Mouse (Mus musculus): ENCODE results near the gene Tbx4. TPM values are rescaled to one million over a fixed set of nuclear protein-coding genes. Genes with fewer than 3 reads are reported as not detected.

Gene Tbx4
- polyA plus RNA-seq, 2 experiments: 15.5 to 37.5 TPM

- DNase-seq (ENCODE audit: low spot score): no peak
- Histone ChIP-seq H3K9ac (ENCODE audit: low read depth, low read length, severe bottlenecking) (no peak overlapping the region), H3K36me3 (ENCODE audit: control insufficient read depth, insufficient read depth, low read length) (no peaks in the 10 kb centered on the region), H3K4me1 (ENCODE audit: control insufficient read depth, insufficient read depth, low read length) (peaks cover 3% of the 10 kb centered on the region; the same call in 1 of the 2 replicates), H3K9me3 (ENCODE audit: control insufficient read depth, low read length) (no peaks in the 10 kb centered on the region), H3K27me3 (ENCODE audit: control insufficient read depth, insufficient read depth, low read length) (no peaks in the 10 kb centered on the region), H3K27ac (replicated peaks; ENCODE audit: low read depth, low read length) (no peak overlapping the region), H3K4me2 (replicated peaks; ENCODE audit: low read depth, low read length, severe bottlenecking) (no peak overlapping the region), H3K4me3 (replicated peaks; ENCODE audit: low read length) (no peak overlapping the region)
- 78% methylated on average over 10 of the region's 10 CpGs for WGBS
- TF ChIP-seq POLR2A (IDR thresholded peaks at IDR 0.05; ENCODE audit: borderline replicate concordance, extremely low read depth, insufficient read depth, insufficient read length): no peak
- ATAC-seq (ENCODE audit: low FRiP score, low read depth): no peak
Observed at GRCm38 (mm10) chr11:85948765-85949164, 62.5 kb downstream of the Tbx4 start.

- WGBS: 78% methylated on average over 2 of the region's 2 CpGs
- ATAC-seq (ENCODE audit: low FRiP score, low read depth): no peak
- H3K27me3 ChIP-seq (ENCODE audit: control insufficient read depth, insufficient read depth, low read length): no peaks in the 10 kb centered on the region
Observed at GRCm38 (mm10) chr11:85949749-85950148, 63.5 kb downstream of the Tbx4 start.

GRCm38 (mm10) chr11:85952538-85952937 lies 66.3 kb downstream of the Tbx4 start:
- DNase-seq (ENCODE audit: low spot score) (no peak), ATAC-seq (ENCODE audit: low FRiP score, low read depth) (no peak)
- 88% methylated on average over 4 of the region's 4 CpGs for WGBS
- Histone ChIP-seq H3K4me2 (replicated peaks; ENCODE audit: low read depth, low read length, severe bottlenecking) (no peak overlapping the region), H3K4me1 (ENCODE audit: control insufficient read depth, insufficient read depth, low read length) (peaks cover 6% of the 10 kb centered on the region), H3K36me3 (ENCODE audit: control insufficient read depth, insufficient read depth, low read length) (no peaks in the 10 kb centered on the region), H3K9me3 (ENCODE audit: control insufficient read depth, low read length) (no peaks in the 10 kb centered on the region), H3K4me3 (replicated peaks; ENCODE audit: low read length) (no peak overlapping the region), H3K27me3 (ENCODE audit: control insufficient read depth, insufficient read depth, low read length) (no peaks in the 10 kb centered on the region), H3K27ac (replicated peaks; ENCODE audit: low read depth, low read length) (no peak overlapping the region), H3K9ac (ENCODE audit: low read depth, low read length, severe bottlenecking) (no peak overlapping the region)
- no peak for TF ChIP-seq POLR2A (IDR thresholded peaks at IDR 0.05; ENCODE audit: borderline replicate concordance, extremely low read depth, insufficient read depth, insufficient read length)

More at GRCm38 (mm10) chr11:85949749-85950148, 63.5 kb downstream of the Tbx4 start:
- peaks cover 3% of the 10 kb centered on the region for H3K4me1 ChIP-seq (ENCODE audit: control insufficient read depth, insufficient read depth, low read length)
- H3K27ac ChIP-seq (replicated peaks; ENCODE audit: low read depth, low read length): no peak overlapping the region
- H3K9ac ChIP-seq (ENCODE audit: low read depth, low read length, severe bottlenecking): no peak overlapping the region
- TF ChIP-seq POLR2A (IDR thresholded peaks at IDR 0.05; ENCODE audit: borderline replicate concordance, extremely low read depth, insufficient read depth, insufficient read length): no peak
- no peaks in the 10 kb centered on the region for H3K9me3 ChIP-seq (ENCODE audit: control insufficient read depth, low read length)
- no peak for DNase-seq (ENCODE audit: low spot score)
- no peak overlapping the region for H3K4me3 ChIP-seq (replicated peaks; ENCODE audit: low read length)
- H3K4me2 ChIP-seq (replicated peaks; ENCODE audit: low read depth, low read length, severe bottlenecking): no peak overlapping the region
- no peaks in the 10 kb centered on the region for H3K36me3 ChIP-seq (ENCODE audit: control insufficient read depth, insufficient read depth, low read length)

GRCm38 (mm10) chr11:85955611-85956010 lies 69.4 kb downstream of the Tbx4 start:
- DNase-seq (ENCODE audit: low spot score) (no peak), ATAC-seq (ENCODE audit: low FRiP score, low read depth) (no peak)
- 53% methylated on average over 12 of the region's 12 CpGs for WGBS
- Histone ChIP-seq H3K4me3 (replicated peaks; ENCODE audit: low read length) (no peak overlapping the region), H3K27ac (replicated peaks; ENCODE audit: low read depth, low read length) (0 out of 2 replicates have a peak overlapping the region, but pooled peaks have one; percentile 9), H3K4me2 (replicated peaks; ENCODE audit: low read depth, low read length, severe bottlenecking) (no peak overlapping the region), H3K4me1 (ENCODE audit: control insufficient read depth, insufficient read depth, low read length) (peaks cover 10% of the 10 kb centered on the region), H3K27me3 (ENCODE audit: control insufficient read depth, insufficient read depth, low read length) (no peaks in the 10 kb centered on the region), H3K9me3 (ENCODE audit: control insufficient read depth, low read length) (no peaks in the 10 kb centered on the region), H3K9ac (ENCODE audit: low read depth, low read length, severe bottlenecking) (no peak overlapping the region), H3K36me3 (ENCODE audit: control insufficient read depth, insufficient read depth, low read length) (no peaks in the 10 kb centered on the region)
- no peak for TF ChIP-seq POLR2A (IDR thresholded peaks at IDR 0.05; ENCODE audit: borderline replicate concordance, extremely low read depth, insufficient read depth, insufficient read length)

GRCm38 (mm10) chr11:85956422-85956821 lies 70.2 kb downstream of the Tbx4 start:
- H3K27ac ChIP-seq (replicated peaks; ENCODE audit: low read depth, low read length): 0 out of 2 replicates have a peak overlapping the region, but pooled peaks have one; percentile 9
- 51% methylated on average over 10 of the region's 10 CpGs for WGBS
- H3K4me3 ChIP-seq (replicated peaks; ENCODE audit: low read length): no peak overlapping the region
- peaks cover 16% of the 10 kb centered on the region for H3K4me1 ChIP-seq (ENCODE audit: control insufficient read depth, insufficient read depth, low read length)
- H3K4me2 ChIP-seq (replicated peaks; ENCODE audit: low read depth, low read length, severe bottlenecking): no peak overlapping the region
- DNase-seq (ENCODE audit: low spot score): no peak
- no peak overlapping the region for H3K9ac ChIP-seq (ENCODE audit: low read depth, low read length, severe bottlenecking)
- ATAC-seq (ENCODE audit: low FRiP score, low read depth): no peak
- no peak for TF ChIP-seq POLR2A (IDR thresholded peaks at IDR 0.05; ENCODE audit: borderline replicate concordance, extremely low read depth, insufficient read depth, insufficient read length)
- H3K36me3 ChIP-seq (ENCODE audit: control insufficient read depth, insufficient read depth, low read length): no peaks in the 10 kb centered on the region
- no peaks in the 10 kb centered on the region for H3K9me3 ChIP-seq (ENCODE audit: control insufficient read depth, low read length)
- no peaks in the 10 kb centered on the region for H3K27me3 ChIP-seq (ENCODE audit: control insufficient read depth, insufficient read depth, low read length)
